Mouse (Mus musculus) stomach, adult 2 months (tissue): Measurements from ENCODE around the gene Fam205a4. TPM values are rescaled to one million over a fixed set of nuclear protein-coding genes. Genes with fewer than 3 reads are reported as not detected.

Experiments used
- polyA plus RNA-seq: library from polyadenylated mRNA; depleted of rRNA; stranded (reverse); fragments of >200 nt; gene quantifications from 2 replicates; pipeline ENCODE4 v1.2.3, GENCODE M21; 2012; rRNA removed

Gene Fam205a4
- polyA plus RNA-seq = 0.02 TPM in 1 of 2 replicates, not detected in the other

DNA sequence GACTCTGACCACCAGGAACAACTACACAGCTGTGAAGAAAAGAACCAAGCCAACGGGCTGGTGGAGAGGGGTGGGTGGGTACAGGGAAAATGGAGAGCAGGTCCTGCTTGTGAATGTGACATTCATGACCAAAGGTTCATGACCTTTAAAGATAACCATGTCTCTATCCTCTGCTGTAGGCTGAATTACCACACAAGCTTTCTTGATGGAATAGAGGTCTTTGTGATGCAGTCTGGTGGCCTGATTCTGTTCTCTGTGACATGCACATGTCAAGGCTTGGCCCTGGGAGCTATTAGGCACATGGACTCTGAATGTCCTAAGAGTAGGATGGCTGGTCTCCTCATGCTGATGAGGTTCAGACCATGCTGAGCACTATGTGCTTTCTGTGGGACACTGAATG, at the start of gene Fam205a4:
Gene Fam205a4 (plus strand): TSS at position 301 of the 400 bp plus-strand sequence.

DNA sequence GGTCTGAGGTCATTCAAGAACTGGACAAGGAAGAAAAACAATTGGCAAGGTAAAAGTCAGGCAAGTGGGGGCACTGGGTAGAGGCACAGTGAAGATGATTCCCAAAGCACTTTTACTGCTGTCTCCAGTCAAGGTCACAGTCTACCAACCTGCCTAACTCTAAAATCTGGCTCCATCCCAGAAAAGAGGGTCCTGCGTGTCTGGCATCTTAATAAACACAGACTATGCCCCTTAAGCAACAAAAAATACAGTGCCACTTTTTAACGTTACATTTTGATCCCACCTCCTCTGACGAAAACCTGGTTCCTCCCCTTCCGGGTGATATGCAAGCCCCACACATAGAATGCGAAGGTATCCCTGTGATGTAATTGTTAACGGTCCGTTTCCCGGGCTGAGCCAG, 24.6 kb upstream of the Fam205a4 start, which contains the start of gene Gm20878:
Gene Gm20878 (plus strand): TSS at position 301 of the 400 bp plus-strand sequence.

Other genes with a start within 250 kb of the Fam205a4 start
- 33.7 and 36.5 TPM in 2 replicates for gene Dctn3, start 242.9 kb upstream of the Fam205a4 start, polyA plus RNA-seq
- not detected in 2 replicates for gene Arid3c, start 234.9 kb upstream of the Fam205a4 start, polyA plus RNA-seq
- 39.5 and 40.0 TPM in 2 replicates for gene Galt, start 210.8 kb upstream of the Fam205a4 start, polyA plus RNA-seq
- gene Sigmar1, start 209.9 kb upstream of the Fam205a4 start, polyA plus RNA-seq = 38.6 and 40.6 TPM in 2 replicates
- gene Ccl27a, start 191.8 kb upstream of the Fam205a4 start, polyA plus RNA-seq = 28.4 and 32.1 TPM in 2 replicates
- gene Gm21541, start 62.4 kb upstream of the Fam205a4 start, polyA plus RNA-seq = 4.9 TPM in 1 of 2 replicates, not detected in the other
- gene Gm20878, start 24.5 kb upstream of the Fam205a4 start, polyA plus RNA-seq = 0.34 and 3.0 TPM in 2 replicates
- 0.03 TPM in 1 of 2 replicates, not detected in the other for gene Gm21093, start 68.7 kb downstream of the Fam205a4 start, polyA plus RNA-seq
- not detected in 2 replicates for gene Gm3893, start 125.1 kb downstream of the Fam205a4 start, polyA plus RNA-seq
- gene Gm13304, start 148.8 kb downstream of the Fam205a4 start, polyA plus RNA-seq = not detected in 2 replicates
- not detected in 2 replicates for gene Gm13306, start 187.4 kb downstream of the Fam205a4 start, polyA plus RNA-seq
- gene Gm13305, start 202.5 kb downstream of the Fam205a4 start, polyA plus RNA-seq = 0.32 TPM in 1 of 2 replicates, not detected in the other